Mouse (Mus musculus): ENCODE data around the gene Tmem183a.

DNA sequence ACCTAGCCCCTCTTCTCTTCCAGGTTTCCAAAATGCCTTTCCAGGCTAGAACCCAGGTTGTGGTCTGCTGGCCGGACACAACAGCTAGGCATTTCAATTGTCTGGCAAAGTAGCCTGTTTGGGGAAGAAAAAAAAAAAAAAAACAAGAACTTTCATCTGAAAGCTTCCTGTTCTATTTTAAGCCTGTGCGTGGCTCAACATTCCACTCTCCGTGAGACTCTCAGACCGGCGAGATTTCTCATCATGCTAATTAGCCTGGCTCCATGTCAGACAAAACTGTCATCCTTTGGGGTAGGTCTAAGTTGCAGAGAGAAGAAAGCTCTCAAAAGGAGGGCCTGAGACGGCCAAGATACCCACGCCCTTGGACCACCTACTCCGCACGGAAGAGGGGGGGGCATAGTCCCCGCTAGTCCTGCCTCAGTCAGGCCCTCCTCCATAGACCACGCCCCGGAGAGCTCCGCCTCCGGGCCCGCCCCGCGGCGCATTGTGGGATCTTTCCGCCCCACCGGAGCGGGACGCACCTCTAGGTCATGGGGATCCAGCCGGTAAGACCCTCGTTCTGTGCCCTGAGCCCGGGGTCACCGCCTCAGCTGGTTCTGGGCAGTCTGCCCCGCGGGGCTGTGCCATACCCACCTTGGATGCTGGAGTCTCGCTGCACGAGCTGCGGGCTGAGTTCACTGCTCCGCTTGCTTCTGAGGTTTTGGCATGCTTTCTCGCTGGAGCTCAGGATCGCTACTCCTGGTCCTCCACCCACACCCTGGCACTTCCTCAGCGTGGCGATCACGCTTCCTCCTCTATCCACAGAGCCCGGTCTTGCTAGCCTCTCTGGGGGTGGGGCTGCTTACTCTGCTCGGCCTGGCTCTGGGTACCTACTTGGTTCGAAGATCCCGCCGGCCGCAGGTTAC, 44.0 kb upstream of the Tmem183a start, which contains the start of gene Cyb5r1:
- TF ChIP-seq E2F4 (IDR thresholded peaks at IDR 0.05; ENCODE audit: borderline replicate concordance, low read depth, low read length) (no peak), CTCF (IDR thresholded peaks at IDR 0.05 in 2 of 3, conservative IDR thresholded peaks at IDR 0.05 in 1 of 3; ENCODE audit: control insufficient read depth in 1 of 3, insufficient read depth in 1 of 3, low read depth in 2 of 3, low read length in 3 of 3, poor library complexity in 1 of 3, severe bottlenecking in 1 of 3) (no peak), POLR2AphosphoS2 (IDR thresholded peaks at IDR 0.05; ENCODE audit: low read length) (peak; percentile 89), NRF1 (IDR thresholded peaks at IDR 0.05; ENCODE audit: insufficient read depth, low read depth, low read length, poor library complexity, severe bottlenecking) (no peak), MAFK (IDR thresholded peaks at IDR 0.05; ENCODE audit: borderline replicate concordance, low read depth, low read length) (no peak), CHD2 (IDR thresholded peaks at IDR 0.05; ENCODE audit: low read length) (no peak)

Measured in MEL (cell line).